Mouse (Mus musculus) CH12.LX (cell line): Measurements from ENCODE around the gene Coa7. TPM values are rescaled to one million over a fixed set of nuclear protein-coding genes. Genes with fewer than 3 reads are reported as not detected.

ENCODE experiments used
- DNase-seq: peaks from one replicate; pipeline ENCODE4 v3.0.0-alpha.2; 2013; ENCODE audit errors: extremely low read depth
- H3K27ac ChIP-seq: 2 replicates; pipeline ENCODE4 v1.5.1; 2012; ENCODE audit warnings: low read depth, mild to moderate bottlenecking, control low read depth, moderate library complexity; ENCODE audit not compliant: insufficient read depth
- H3K27me3 ChIP-seq: replicated peaks from 2 replicates; pipeline ENCODE3; 2012; ENCODE audit warnings: inconsistent platforms
- H3K36me3 ChIP-seq, 2 experiments: replicated peaks in 1 of 2; 2 replicates each; pipeline versions ENCODE3 to v1.6.1; 2012; ENCODE audit warnings: inconsistent platforms in 1 of 2, low read length in 1 of 2, mild to moderate bottlenecking in 1 of 2, mixed read lengths in 1 of 2, moderate library complexity in 1 of 2; ENCODE audit not compliant: control insufficient read depth in 1 of 2, insufficient read depth in 1 of 2
- H3K4me1 ChIP-seq, 2 experiments: 2 replicates each; pipeline ENCODE4 v1.6.1; 2012; ENCODE audit warnings: inconsistent platforms in 1 of 2, moderate library complexity in 1 of 2; ENCODE audit not compliant: insufficient read depth in 2 of 2, control insufficient read depth in 1 of 2
- H3K4me2 ChIP-seq: 2 replicates; pipeline ENCODE4 v1.6.1; 2012; ENCODE audit warnings: low read depth, mild to moderate bottlenecking, control low read depth; ENCODE audit not compliant: poor library complexity, insufficient read depth, severe bottlenecking
- H3K4me3 ChIP-seq, 3 experiments: fragments of 150-350 bp in 1 of 3; sonication (generic) in 1 of 3; replicated peaks in 1 of 3; 2 replicates each; pipeline versions ENCODE3 to v1.5.1; 2011 to 2012; ENCODE audit warnings: low read depth in 2 of 3, low read length in 2 of 3, mild to moderate bottlenecking in 2 of 3, moderate library complexity in 2 of 3, control low read depth in 1 of 3, improper control_type of control experiment in 1 of 3, inconsistent platforms in 1 of 3, mixed read lengths in 1 of 3; ENCODE audit not compliant: poor library complexity in 1 of 3
- H3K79me2 ChIP-seq: replicated peaks from 2 replicates; pipeline ENCODE4 v1.6.1; 2012; ENCODE audit warnings: mild to moderate bottlenecking, moderate library complexity; ENCODE audit not compliant: control insufficient read depth, poor library complexity, insufficient read depth, severe bottlenecking; ENCODE audit errors: extremely low read depth
- H3K9ac ChIP-seq: 2 replicates; pipeline ENCODE4 v1.6.1; 2012; ENCODE audit warnings: low read depth, mild to moderate bottlenecking, control low read depth, moderate library complexity; ENCODE audit not compliant: insufficient read depth
- H3K9me3 ChIP-seq: replicated peaks from 2 replicates; pipeline ENCODE3; 2012; ENCODE audit warnings: low read length, inconsistent platforms, mixed read lengths
- CHD1 ChIP-seq: IDR thresholded peaks from 2 replicates; pipeline ENCODE4 v1.6.1; 2012; ENCODE audit warnings: low read depth, low read length, improper control_type of control experiment, inconsistent platforms
- CHD2 ChIP-seq: IDR thresholded peaks from 2 replicates; pipeline ENCODE4 v1.6.1; 2011; ENCODE audit warnings: low read length, improper control_type of control experiment
- CTCF ChIP-seq, 2 experiments: IDR thresholded peaks in 1 of 2; conservative IDR thresholded peaks in 1 of 2; 2 replicates each; pipeline ENCODE4 v1.5.1; 2011 to 2012; ENCODE audit warnings: low read depth in 2 of 2, low read length in 2 of 2, improper control_type of control experiment in 1 of 2, inconsistent platforms in 1 of 2, mild to moderate bottlenecking in 1 of 2, moderate library complexity in 1 of 2
- ELF1 ChIP-seq: IDR thresholded peaks from 2 replicates; pipeline ENCODE4 v1.6.1; 2014; ENCODE audit warnings: low read depth, mild to moderate bottlenecking, inconsistent platforms, low read length, improper control_type of control experiment
- EP300 ChIP-seq: IDR thresholded peaks from 2 replicates; pipeline ENCODE4 v1.6.1; 2011; ENCODE audit warnings: low read length, improper control_type of control experiment
- ETS1 ChIP-seq: conservative IDR thresholded peaks from 2 replicates; pipeline ENCODE4 v1.6.1; 2012; ENCODE audit warnings: low read depth, mild to moderate bottlenecking, inconsistent platforms, low read length, improper control_type of control experiment, moderate library complexity
- GABPA ChIP-seq: IDR thresholded peaks from 2 replicates; pipeline ENCODE4 v1.6.1; 2012; ENCODE audit warnings: low read depth, low read length, improper control_type of control experiment, inconsistent platforms; ENCODE audit not compliant: insufficient replicate concordance
- IRF4 ChIP-seq: IDR thresholded peaks from 2 replicates; pipeline ENCODE4 v1.6.1; 2014; ENCODE audit warnings: low read depth, mild to moderate bottlenecking, inconsistent platforms, low read length, improper control_type of control experiment
- KAT2A ChIP-seq: IDR thresholded peaks from 2 replicates; pipeline ENCODE4 v1.6.1; 2012; ENCODE audit warnings: low read length, improper control_type of control experiment, inconsistent platforms; ENCODE audit not compliant: insufficient replicate concordance
- MEF2A ChIP-seq: IDR thresholded peaks from 2 replicates; pipeline ENCODE4 v1.6.1; 2014; ENCODE audit warnings: low read depth, mild to moderate bottlenecking, inconsistent platforms, low read length, improper control_type of control experiment, borderline replicate concordance
- MXI1 ChIP-seq: IDR thresholded peaks from 2 replicates; pipeline ENCODE4 v1.6.1; 2011; ENCODE audit warnings: mild to moderate bottlenecking, low read depth, low read length, improper control_type of control experiment
- NRF1 ChIP-seq: IDR thresholded peaks from 2 replicates; pipeline ENCODE4 v1.6.1; 2014; ENCODE audit warnings: low read depth, mild to moderate bottlenecking, inconsistent platforms, low read length, improper control_type of control experiment, moderate library complexity
- POLR2A ChIP-seq: IDR thresholded peaks from 2 replicates; pipeline ENCODE4 v1.6.1; 2011; ENCODE audit warnings: low read depth, mild to moderate bottlenecking, improper control_type of control experiment, low read length
- POLR2AphosphoS2 ChIP-seq: IDR thresholded peaks from 2 replicates; pipeline ENCODE4 v1.6.1; 2011; ENCODE audit warnings: low read depth, low read length, improper control_type of control experiment
- RAD21 ChIP-seq: IDR thresholded peaks from 2 replicates; pipeline ENCODE4 v1.6.1; 2011; ENCODE audit warnings: low read depth, mild to moderate bottlenecking, low read length, improper control_type of control experiment, moderate library complexity
- TCF12 ChIP-seq: IDR thresholded peaks from 2 replicates; pipeline ENCODE4 v1.6.1; 2014; ENCODE audit warnings: low read depth, mild to moderate bottlenecking, inconsistent platforms, low read length, improper control_type of control experiment
- ZC3H11A ChIP-seq: IDR thresholded peaks from 2 replicates; pipeline ENCODE4 v1.6.1; 2012; ENCODE audit warnings: low read depth, mild to moderate bottlenecking, inconsistent platforms, low read length, improper control_type of control experiment
- dilution Hi-C: fragments of 300-500 bp; cut with MboI; formaldehyde crosslinking; loops from 2 replicates; pipeline ENCODE4 v1.14.3; 2020; ENCODE audit warnings: low sequenced_read_pairs; ENCODE audit not compliant: extremely low pct_unique_long_range_greater_than_20kb, extremely low pct_ligation_motif_present
- in situ Hi-C: fragments of 300-500 bp; cut with MboI; formaldehyde crosslinking; loops from 3 replicates; pipeline ENCODE4 v1.14.3; 2019; ENCODE audit warnings: low sequenced_read_pairs, low pct_ligation_motif_present, low pct_unique_long_range_greater_than_20kb, mixed read lengths
- polyA plus RNA-seq: library from polyadenylated mRNA; unstranded; fragments of >175 nt; gene quantifications from 2 replicates; pipeline ENCODE4 v1.2.1, GENCODE M21; 2012; ENCODE audit warnings: low read depth; ENCODE audit not compliant: insufficient read length
- total RNA-seq, 2 experiments: library from RNA; depleted of rRNA; stranded (reverse); fragments of 300-350 nt in 1 of 2; fragments of >200 nt in 1 of 2; gene quantifications; 2 replicates each; pipeline ENCODE4 v1.2.3; 2012 to 2014

The Coa7 gene
- total and polyA plus RNA-seq, 3 experiments = 18.7 to 73.8 (median 24.2) TPM

GRCm38 (mm10) chr4:108357458-108357857 lies 29.5 kb downstream of the Coa7 start:
- H3K27me3 ChIP-seq = peaks cover 7% of the 10 kb centered on the region
- DNase-seq = no peak
- H3K4me1 ChIP-seq = peaks cover under 1 to 13% of the 10 kb centered on the region in 2 experiments; a peak in 3 of 4 replicates
- no peaks in the 10 kb centered on the region for H3K9me3 ChIP-seq
- H3K79me2 ChIP-seq = no peaks in the 10 kb centered on the region
- no peaks in the 10 kb centered on the region for H3K36me3 ChIP-seq
- H3K27ac ChIP-seq = no peak overlapping the region
- dilution Hi-C loops = no loop called here
- TF ChIP-seq ELF1 (no peak), MEF2A (no peak), ZC3H11A (no peak)
- H3K4me3 ChIP-seq = no peak overlapping the region
- H3K9ac ChIP-seq = no peak overlapping the region
- no peak overlapping the region for H3K4me2 ChIP-seq
- in situ Hi-C loops = no loop called here

- no peak for DNase-seq
- no peak overlapping the region for H3K4me3 ChIP-seq
- H3K9me3 ChIP-seq = no peaks in the 10 kb centered on the region
- H3K27ac ChIP-seq = no peak overlapping the region
- dilution Hi-C loops = no loop called here
- H3K4me1 ChIP-seq = peaks cover 4 to 24% of the 10 kb centered on the region in 2 experiments
- H3K4me2 ChIP-seq = no peak overlapping the region
- no peak overlapping the region for H3K9ac ChIP-seq
- no peak for TF ChIP-seq EP300
- no peak for TF ChIP-seq POLR2A
- TF ChIP-seq KAT2A = no peak
- no peak for TF ChIP-seq MEF2A
- TF ChIP-seq NRF1 = no peak
- TF ChIP-seq CTCF (conservative IDR thresholded peaks at IDR 0.05 in 1 of 2, IDR thresholded peaks at IDR 0.05 in 1 of 2; ENCODE audit: low read depth in 2 of 2, low read length in 2 of 2) = no peak
- no peak for TF ChIP-seq POLR2AphosphoS2
- peaks cover 7% of the 10 kb centered on the region for H3K27me3 ChIP-seq
- no peaks in the 10 kb centered on the region for H3K36me3 ChIP-seq
- H3K79me2 ChIP-seq = no peaks in the 10 kb centered on the region
- in situ Hi-C loops = no loop called here
Measured at GRCm38 (mm10) chr4:108358498-108358897, 30.6 kb downstream of the Coa7 start.

- peaks cover 7% of the 10 kb centered on the region for H3K27me3 ChIP-seq
- in situ Hi-C loops = no loop called here
- no peaks in the 10 kb centered on the region for H3K9me3 ChIP-seq
- H3K36me3 ChIP-seq = no peaks in the 10 kb centered on the region
- TF ChIP-seq ETS1 (no peak), IRF4 (no peak), ELF1 (no peak), GABPA (no peak), TCF12 (no peak), EP300 (no peak), RAD21 (no peak), MXI1 (no peak), CHD2 (no peak), MEF2A (no peak), CHD1 (no peak), POLR2A (no peak)
- H3K9ac ChIP-seq = no peak overlapping the region
- no peak overlapping the region for H3K4me3 ChIP-seq
- DNase-seq = no peak
- H3K4me2 ChIP-seq = no peak overlapping the region
- peaks cover 4 to 20% of the 10 kb centered on the region in 2 experiments for H3K4me1 ChIP-seq
- no peaks in the 10 kb centered on the region for H3K79me2 ChIP-seq
- no peak overlapping the region for H3K27ac ChIP-seq
- dilution Hi-C loops = no loop called here
Measured at GRCm38 (mm10) chr4:108360136-108361055, 32.5 kb downstream of the Coa7 start.
